Mouse (Mus musculus) yolk sac, embryonic 10.5 days (tissue): ENCODE data around the gene Bach1.
A peak's percentile ranks its signal among the peaks of the same experiment; 100 is the strongest.

Experiments
- DNase-seq: peaks from one replicate; pipeline ENCODE4 v3.0.0-alpha.2; 2017; ENCODE audit warnings: low spot score

Bach1 gene

GRCm38 (mm10) chr16:87698692-87699305 lies at the start of gene Bach1:
Gene Bach1 (plus strand): TSS chr16:87698945.
- DNase-seq, result peak; percentile 98

GRCm38 (mm10) chr16:87652344-87652743 lies 46.4 kb upstream of the Bach1 start:
- DNase-seq, result no peak

- no peak for DNase-seq
Measured at GRCm38 (mm10) chr16:87652924-87653323, 45.8 kb upstream of the Bach1 start.

GRCm38 (mm10) chr16:87654016-87654575 lies 44.6 kb upstream of the Bach1 start:
- DNase-seq, result no peak

GRCm38 (mm10) chr16:87655005-87655404 lies 43.7 kb upstream of the Bach1 start:
- DNase-seq, result no peak

- DNase-seq, result no peak
Measured at GRCm38 (mm10) chr16:87655579-87655978, 43.2 kb upstream of the Bach1 start.

- DNase-seq, result no peak
Measured at GRCm38 (mm10) chr16:87656771-87657170, 42.0 kb upstream of the Bach1 start.

GRCm38 (mm10) chr16:87657291-87657690 lies 41.5 kb upstream of the Bach1 start:
- DNase-seq, result no peak

GRCm38 (mm10) chr16:87661024-87661471 lies 37.7 kb upstream of the Bach1 start:
- DNase-seq, result no peak

GRCm38 (mm10) chr16:87661636-87662035 lies 37.1 kb upstream of the Bach1 start:
- DNase-seq, result no peak

GRCm38 (mm10) chr16:87662528-87662927 lies 36.2 kb upstream of the Bach1 start:
- no peak for DNase-seq

GRCm38 (mm10) chr16:87663890-87664289 lies 34.9 kb upstream of the Bach1 start:
- no peak for DNase-seq

- DNase-seq, result no peak
Measured at GRCm38 (mm10) chr16:87665246-87665645, 33.5 kb upstream of the Bach1 start.

GRCm38 (mm10) chr16:87665752-87666619 lies 32.8 kb upstream of the Bach1 start:
- DNase-seq, result no peak

GRCm38 (mm10) chr16:87666620-87667004 lies 32.1 kb upstream of the Bach1 start:
- DNase-seq, result no peak

- no peak for DNase-seq
Measured at GRCm38 (mm10) chr16:87668002-87668401, 30.7 kb upstream of the Bach1 start.

- DNase-seq, result no peak
Measured at GRCm38 (mm10) chr16:87670091-87670820, 28.5 kb upstream of the Bach1 start.

GRCm38 (mm10) chr16:87670821-87671165 lies 28.0 kb upstream of the Bach1 start:
- DNase-seq, result no peak

- no peak for DNase-seq
Measured at GRCm38 (mm10) chr16:87671336-87671735, 27.4 kb upstream of the Bach1 start.

GRCm38 (mm10) chr16:87673155-87673554 lies 25.6 kb upstream of the Bach1 start:
- no peak for DNase-seq

GRCm38 (mm10) chr16:87676182-87676581 lies 22.6 kb upstream of the Bach1 start:
- DNase-seq, result peak; percentile 58

GRCm38 (mm10) chr16:87678667-87679066 lies 20.1 kb upstream of the Bach1 start:
- DNase-seq, result no peak
